Mouse (Mus musculus) neutrophil, adult 83 days (primary cell): ENCODE data around the gene Tube1. TPM values are rescaled to one million over a fixed set of nuclear protein-coding genes. Genes with fewer than 3 reads are reported as not detected.

Experiments used
- total RNA-seq, 2 experiments: library from RNA; stranded (reverse); gene quantifications; one replicate each; pipeline ENCODE4 v1.2.4; 2023

Tube1 gene
- 1 to 10 TPM; 6.6 to 7.9 TPM for total RNA-seq

DNA sequence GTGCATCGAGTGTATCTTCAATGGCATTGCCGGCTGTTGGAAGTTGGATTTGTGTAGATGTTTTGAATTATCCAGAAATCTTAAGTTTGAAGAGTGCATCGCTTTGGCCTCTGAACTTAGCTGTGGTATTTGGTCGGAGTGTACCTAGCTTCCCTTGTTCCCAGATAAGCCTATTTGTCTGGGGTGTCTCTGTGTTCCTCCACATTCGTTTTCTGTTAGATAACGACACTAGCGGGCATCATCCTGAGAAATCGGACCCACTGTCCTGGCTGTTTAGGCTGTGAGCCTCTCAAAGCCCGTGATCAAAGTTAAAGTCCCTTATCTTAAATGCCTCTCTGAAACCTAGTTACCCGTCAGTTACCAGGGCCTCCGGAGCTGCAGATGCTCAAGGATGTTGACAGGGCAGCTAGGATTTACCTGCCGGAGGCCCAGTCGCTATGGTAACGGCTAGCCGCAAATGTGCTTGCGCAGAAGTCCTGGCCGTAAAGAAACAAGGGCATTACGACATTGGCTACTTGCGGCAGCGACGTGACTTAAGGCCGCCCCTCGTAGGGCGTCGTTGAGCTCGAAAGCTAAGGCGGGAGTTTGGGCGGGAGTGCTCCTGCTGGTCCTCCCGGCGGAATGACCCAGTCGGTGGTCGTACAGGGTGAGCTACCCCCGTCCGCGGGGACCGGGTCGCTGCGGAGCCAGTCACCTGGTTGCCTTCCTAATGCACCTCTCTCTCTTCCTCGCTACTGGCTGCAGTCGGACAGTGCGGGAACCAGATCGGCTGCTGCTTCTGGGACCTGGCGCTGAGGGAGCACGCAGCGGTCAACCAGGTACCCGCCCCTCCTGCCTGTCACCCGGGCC, at the start of gene Tube1, which contains the start of gene Fam229b:
Tube1 (plus strand) TSS at position 515 of the 849 bp plus-strand sequence.
Fam229b (minus strand) TSS at position 453 of the 849 bp plus-strand sequence.

DNA sequence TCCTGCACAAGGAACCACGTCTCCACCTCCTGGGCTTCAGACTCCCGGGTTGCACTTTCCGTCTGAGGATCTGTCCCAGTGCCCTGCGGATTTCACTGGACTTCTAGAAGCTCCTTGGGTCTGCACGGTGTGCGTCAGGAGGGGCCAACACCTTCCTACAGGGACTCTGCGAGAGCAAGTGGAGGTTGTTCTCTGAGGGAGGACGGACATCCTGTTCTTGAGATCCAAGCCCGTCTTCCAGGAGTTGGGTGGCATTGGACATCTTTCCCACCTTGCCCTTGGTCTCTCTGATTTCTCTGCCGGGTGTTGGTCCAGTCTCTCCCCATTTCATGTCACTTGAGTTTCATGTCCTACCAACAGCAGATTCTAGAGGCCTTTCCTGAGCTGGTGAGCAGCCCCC, 29.9 kb downstream of the Tube1 start, which contains the start of gene Ccn6:
Ccn6 (minus strand) TSS at position 101 of the 400 bp plus-strand sequence.

Other genes starting within 250 kb of the Tube1 start
- gene Lama4, start 168.5 kb upstream of the Tube1 start, total RNA-seq, result under 1 TPM; 0.42 to 0.79 TPM
- not detected for gene Fam229b, start 62 bp upstream of the Tube1 start, total RNA-seq
- gene Ccn6, start 29.8 kb downstream of the Tube1 start, total RNA-seq, result 10 to 100 TPM; 13.3 to 18.0 TPM
- gene Fyn, start 234.9 kb downstream of the Tube1 start, total RNA-seq, result 1 to 10 TPM; 6.8 TPM